Mouse (Mus musculus): ENCODE data around the gene Gnb1l. TPM values are rescaled to one million over a fixed set of nuclear protein-coding genes. Genes with fewer than 3 reads are reported as not detected.
A peak's percentile ranks its signal among the peaks of the same experiment; 100 is the strongest.

Gene Gnb1l
- polyA plus RNA-seq (2011; ENCODE audit: insufficient read depth, insufficient read length, low read depth, missing spikeins), result 13.7 and 16.2 TPM in 2 replicates

DNA sequence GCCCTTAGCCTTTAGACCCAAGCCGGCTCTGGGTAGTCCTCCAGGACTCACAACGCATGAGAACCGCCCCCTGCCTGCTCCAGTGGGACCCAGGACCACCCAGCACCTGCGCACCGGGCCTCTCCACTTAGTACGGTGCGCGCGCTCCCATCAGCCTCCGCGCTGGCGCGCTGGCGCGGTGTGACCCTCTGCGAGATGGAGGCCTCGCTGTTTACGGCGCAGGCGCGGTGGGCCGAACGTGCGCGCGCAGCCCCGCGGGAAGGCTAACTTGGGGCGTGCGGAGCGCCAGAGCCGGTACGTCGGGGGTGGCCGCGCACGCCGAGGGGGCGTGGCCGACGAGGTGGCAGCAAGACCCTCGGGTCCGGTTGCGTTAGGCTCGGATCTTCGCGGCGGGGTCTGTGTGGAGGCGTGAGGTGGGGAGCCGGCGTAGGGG is at the start of gene Gnb1l, which contains the start of gene Rtl10:
TSS of gene Gnb1l (plus strand) at position 156 of the 433 bp plus-strand sequence.
TSS of gene Rtl10 (plus strand) at position 344 of the 433 bp plus-strand sequence.
- Histone ChIP-seq H3K9ac (ENCODE audit: low read depth, poor library complexity, severe bottlenecking) (peak within 1 kb of the TSS; percentile 80), H3K27me3 (ENCODE audit: control insufficient read depth, insufficient read depth, low read length, poor library complexity, severe bottlenecking) (no peaks in the 10 kb centered on the region), H3K4me1 (ENCODE audit: control insufficient read depth, insufficient read depth, low read length) (peaks cover 6% of the 10 kb centered on the region), H3K9me3 (replicated peaks; ENCODE audit: control insufficient read depth, insufficient read depth, low read length, poor library complexity, severe bottlenecking) (no peaks in the 10 kb centered on the region), H3K36me3 (ENCODE audit: control insufficient read depth, insufficient read depth, low read length, poor library complexity, severe bottlenecking) (peaks cover 11% of the 10 kb centered on the region), H3K4me3 (ENCODE audit: low read depth, low read length) (peak within 1 kb of the TSS; percentile 85), H3K27ac (ENCODE audit: insufficient read depth, low read length) (peak within 1 kb of the TSS; percentile 52)
- TF ChIP-seq POLR2A (IDR thresholded peaks at IDR 0.05; ENCODE audit: insufficient read depth, low read length), result peak; percentile 33
- TF ChIP-seq EP300 (IDR thresholded peaks at IDR 0.05; ENCODE audit: insufficient read depth, low read depth, low read length), result 0 out of 2 replicates have a peak, but pooled peaks have one; percentile 35
- TF ChIP-seq CTCF (IDR thresholded peaks at IDR 0.05; ENCODE audit: low read depth, low read length), result no peak

DNA sequence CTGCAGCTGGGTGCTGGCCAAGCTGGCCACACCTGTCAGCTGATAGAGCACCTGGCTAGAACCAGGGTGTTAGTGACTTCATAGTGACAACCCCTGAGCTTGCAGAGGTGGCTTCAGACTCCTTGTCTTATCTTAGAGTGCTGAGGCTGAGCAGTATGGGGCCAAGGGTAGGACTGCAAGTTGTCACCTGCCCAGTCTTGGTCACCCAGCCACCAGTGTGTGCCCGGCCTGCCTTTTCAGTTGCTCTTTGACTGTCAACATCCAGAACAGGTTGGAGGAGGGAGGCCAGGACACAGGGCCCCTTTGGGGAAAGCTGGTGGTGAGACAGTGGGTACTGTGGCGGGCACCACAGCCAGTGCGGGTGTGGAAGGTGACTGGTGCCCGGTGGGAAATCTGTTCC is 49.5 kb upstream of the Gnb1l start:
- H3K4me1 ChIP-seq (ENCODE audit: control insufficient read depth, insufficient read depth, low read length), result no peaks in the 10 kb centered on the region
- no peaks in the 10 kb centered on the region for H3K36me3 ChIP-seq (ENCODE audit: control insufficient read depth, insufficient read depth, low read length, poor library complexity, severe bottlenecking)
- H3K9me3 ChIP-seq (replicated peaks; ENCODE audit: control insufficient read depth, insufficient read depth, low read length, poor library complexity, severe bottlenecking), result no peaks in the 10 kb centered on the region
- H3K4me3 ChIP-seq (ENCODE audit: low read depth, low read length), result no peak overlapping the region
- no peak overlapping the region for H3K9ac ChIP-seq (ENCODE audit: low read depth, poor library complexity, severe bottlenecking)
- H3K27me3 ChIP-seq (ENCODE audit: control insufficient read depth, insufficient read depth, low read length, poor library complexity, severe bottlenecking), result no peaks in the 10 kb centered on the region
- H3K27ac ChIP-seq (ENCODE audit: insufficient read depth, low read length), result no peak overlapping the region
- TF ChIP-seq EP300 (IDR thresholded peaks at IDR 0.05; ENCODE audit: insufficient read depth, low read depth, low read length), result no peak

DNA sequence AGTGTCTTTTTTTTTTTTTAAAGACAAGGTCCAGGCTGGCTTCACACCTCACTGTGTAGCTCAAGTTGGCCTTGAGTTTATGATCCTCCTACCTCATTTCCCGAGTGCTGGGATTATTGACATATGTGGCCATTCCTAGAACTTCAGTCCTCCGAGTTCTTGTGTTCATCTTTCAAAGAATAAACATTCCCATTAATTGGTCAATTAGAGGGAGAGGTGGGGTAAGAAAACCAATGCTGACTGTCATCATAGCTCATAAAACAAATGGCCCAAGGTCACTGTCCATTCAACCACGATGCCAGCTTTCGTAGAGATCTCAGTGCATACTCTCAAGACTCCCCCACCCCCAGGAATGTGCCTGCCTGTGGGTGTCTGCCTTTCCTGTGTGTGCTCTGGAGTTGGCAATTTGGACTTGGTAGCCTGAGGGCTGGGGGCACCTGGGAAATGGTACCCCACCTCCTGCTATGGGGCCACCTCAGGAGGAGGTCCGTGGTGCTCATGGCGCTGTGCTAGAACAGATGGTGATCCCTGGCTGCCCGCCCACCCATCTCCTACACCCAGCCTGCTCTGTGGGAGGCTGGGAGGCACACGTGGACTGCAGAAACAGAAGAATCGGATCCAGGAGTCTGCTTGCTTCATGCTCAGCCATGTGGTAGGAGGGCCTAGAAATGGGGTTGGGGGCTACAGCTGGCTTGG is 46.9 kb upstream of the Gnb1l start:
- Histone ChIP-seq H3K4me1 (ENCODE audit: control insufficient read depth, insufficient read depth, low read length) (no peaks in the 10 kb centered on the region), H3K27ac (ENCODE audit: insufficient read depth, low read length) (no peak overlapping the region), H3K4me3 (ENCODE audit: low read depth, low read length) (no peak overlapping the region), H3K27me3 (ENCODE audit: control insufficient read depth, insufficient read depth, low read length, poor library complexity, severe bottlenecking) (no peaks in the 10 kb centered on the region), H3K9me3 (replicated peaks; ENCODE audit: control insufficient read depth, insufficient read depth, low read length, poor library complexity, severe bottlenecking) (no peaks in the 10 kb centered on the region), H3K36me3 (ENCODE audit: control insufficient read depth, insufficient read depth, low read length, poor library complexity, severe bottlenecking) (no peaks in the 10 kb centered on the region), H3K9ac (ENCODE audit: low read depth, poor library complexity, severe bottlenecking) (no peak overlapping the region)
- TF ChIP-seq CTCF (IDR thresholded peaks at IDR 0.05; ENCODE audit: low read depth, low read length), result no peak
- no peak for TF ChIP-seq POLR2A (IDR thresholded peaks at IDR 0.05; ENCODE audit: insufficient read depth, low read length)
- no peak for TF ChIP-seq EP300 (IDR thresholded peaks at IDR 0.05; ENCODE audit: insufficient read depth, low read depth, low read length)

DNA sequence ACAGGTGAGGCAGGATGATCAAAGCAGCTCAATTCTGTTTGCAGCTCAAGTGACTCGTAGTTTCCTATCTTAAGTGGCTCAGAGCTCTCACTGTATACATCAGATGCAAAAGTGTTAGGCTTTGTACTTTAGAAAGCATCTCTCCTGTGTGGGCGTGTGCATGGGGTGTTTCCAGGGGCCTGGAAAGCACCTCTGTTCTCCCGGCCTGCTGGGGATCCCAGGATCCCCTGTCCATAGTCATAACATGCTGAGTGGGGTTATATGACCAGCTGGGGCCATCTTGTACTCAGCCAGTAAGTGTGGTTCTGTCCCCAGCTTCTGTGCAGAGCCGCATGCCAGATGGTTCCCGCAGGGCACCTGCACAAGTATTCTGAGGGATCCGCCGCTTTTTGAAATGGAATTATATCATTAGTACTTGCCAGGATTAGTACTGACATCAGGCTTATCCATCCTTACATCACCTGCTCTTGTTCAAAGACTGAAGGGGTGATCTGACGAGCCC is 46.1 kb upstream of the Gnb1l start:
- Histone ChIP-seq H3K4me1 (ENCODE audit: control insufficient read depth, insufficient read depth, low read length) (no peaks in the 10 kb centered on the region), H3K27ac (ENCODE audit: insufficient read depth, low read length) (no peak overlapping the region), H3K9me3 (replicated peaks; ENCODE audit: control insufficient read depth, insufficient read depth, low read length, poor library complexity, severe bottlenecking) (no peaks in the 10 kb centered on the region), H3K27me3 (ENCODE audit: control insufficient read depth, insufficient read depth, low read length, poor library complexity, severe bottlenecking) (no peaks in the 10 kb centered on the region), H3K36me3 (ENCODE audit: control insufficient read depth, insufficient read depth, low read length, poor library complexity, severe bottlenecking) (no peaks in the 10 kb centered on the region), H3K4me3 (ENCODE audit: low read depth, low read length) (no peak overlapping the region), H3K9ac (ENCODE audit: low read depth, poor library complexity, severe bottlenecking) (no peak overlapping the region)
- TF ChIP-seq EP300 (IDR thresholded peaks at IDR 0.05; ENCODE audit: insufficient read depth, low read depth, low read length), result no peak
- no peak for TF ChIP-seq POLR2A (IDR thresholded peaks at IDR 0.05; ENCODE audit: insufficient read depth, low read length)
- TF ChIP-seq CTCF (IDR thresholded peaks at IDR 0.05; ENCODE audit: low read depth, low read length), result no peak

DNA sequence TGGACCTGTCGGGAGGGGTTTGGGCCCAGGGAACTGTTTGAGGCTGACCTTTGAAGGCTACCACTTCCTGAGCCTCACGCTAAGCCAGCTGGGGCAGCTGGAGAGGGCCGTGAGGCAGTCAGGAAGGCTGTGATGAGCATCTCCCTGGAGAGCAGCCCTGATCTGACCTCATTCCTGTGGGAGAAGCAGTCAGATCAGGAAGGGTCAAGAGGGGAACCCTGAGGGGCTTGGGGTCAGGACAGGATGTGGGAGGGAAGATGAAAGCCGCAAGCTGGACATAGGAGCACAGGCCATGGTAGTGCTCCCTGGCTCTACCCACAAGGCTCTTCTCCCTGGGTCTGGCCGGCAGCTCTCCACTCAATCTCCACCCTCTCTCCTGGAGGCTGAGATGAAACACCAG is 44.7 kb upstream of the Gnb1l start:
- Histone ChIP-seq H3K27me3 (ENCODE audit: control insufficient read depth, insufficient read depth, low read length, poor library complexity, severe bottlenecking) (no peaks in the 10 kb centered on the region), H3K27ac (ENCODE audit: insufficient read depth, low read length) (no peak overlapping the region), H3K4me3 (ENCODE audit: low read depth, low read length) (no peak overlapping the region), H3K36me3 (ENCODE audit: control insufficient read depth, insufficient read depth, low read length, poor library complexity, severe bottlenecking) (no peaks in the 10 kb centered on the region), H3K9me3 (replicated peaks; ENCODE audit: control insufficient read depth, insufficient read depth, low read length, poor library complexity, severe bottlenecking) (no peaks in the 10 kb centered on the region), H3K9ac (ENCODE audit: low read depth, poor library complexity, severe bottlenecking) (no peak overlapping the region), H3K4me1 (ENCODE audit: control insufficient read depth, insufficient read depth, low read length) (no peaks in the 10 kb centered on the region)
- no peak for TF ChIP-seq POLR2A (IDR thresholded peaks at IDR 0.05; ENCODE audit: insufficient read depth, low read length)
- no peak for TF ChIP-seq CTCF (IDR thresholded peaks at IDR 0.05; ENCODE audit: low read depth, low read length)
- TF ChIP-seq EP300 (IDR thresholded peaks at IDR 0.05; ENCODE audit: insufficient read depth, low read depth, low read length), result no peak

DNA sequence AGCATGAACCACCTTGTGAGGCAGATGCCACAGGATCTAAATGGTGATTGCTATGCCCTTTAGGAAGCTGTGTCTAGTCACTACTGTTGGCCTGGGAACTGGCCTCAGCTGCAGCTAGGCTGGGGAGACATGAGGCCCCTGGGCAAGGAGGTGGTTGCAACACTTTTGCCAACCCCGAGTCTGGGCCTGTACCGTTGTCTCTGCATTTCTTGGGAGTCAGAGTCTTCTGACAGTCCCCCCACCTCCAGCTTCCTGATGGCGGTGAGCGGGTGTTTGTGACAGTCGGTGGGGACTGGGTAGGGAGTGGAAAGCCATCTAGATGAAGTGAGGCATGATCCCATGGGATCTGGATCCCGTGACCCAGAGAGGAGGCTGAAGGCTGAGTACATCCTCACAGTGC is 43.1 kb upstream of the Gnb1l start:
- Histone ChIP-seq H3K36me3 (ENCODE audit: control insufficient read depth, insufficient read depth, low read length, poor library complexity, severe bottlenecking) (no peaks in the 10 kb centered on the region), H3K27me3 (ENCODE audit: control insufficient read depth, insufficient read depth, low read length, poor library complexity, severe bottlenecking) (no peaks in the 10 kb centered on the region), H3K9ac (ENCODE audit: low read depth, poor library complexity, severe bottlenecking) (no peak overlapping the region), H3K9me3 (replicated peaks; ENCODE audit: control insufficient read depth, insufficient read depth, low read length, poor library complexity, severe bottlenecking) (no peaks in the 10 kb centered on the region), H3K27ac (ENCODE audit: insufficient read depth, low read length) (no peak overlapping the region), H3K4me1 (ENCODE audit: control insufficient read depth, insufficient read depth, low read length) (peaks cover 6% of the 10 kb centered on the region), H3K4me3 (ENCODE audit: low read depth, low read length) (no peak overlapping the region)
- TF ChIP-seq EP300 (IDR thresholded peaks at IDR 0.05; ENCODE audit: insufficient read depth, low read depth, low read length) (no peak), POLR2A (IDR thresholded peaks at IDR 0.05; ENCODE audit: insufficient read depth, low read length) (no peak), CTCF (IDR thresholded peaks at IDR 0.05; ENCODE audit: low read depth, low read length) (no peak)

Data from ES-Bruce4 (cell line).